Mouse (Mus musculus): ENCODE measurements around the gene Cuedc2.

The Cuedc2 gene

GRCm38 (mm10) chr19:46338331-46338936 is at the start of gene Cuedc2:
Gene Cuedc2 (minus strand): TSS chr19:46338702.
- DNase-seq, result peak; percentile 94

GRCm38 (mm10) chr19:46382275-46382674 is 43.8 kb upstream of the Cuedc2 start:
- no peak for DNase-seq

GRCm38 (mm10) chr19:46375891-46376290 is 37.4 kb upstream of the Cuedc2 start:
- DNase-seq, result no peak

- DNase-seq, result no peak
Measured at GRCm38 (mm10) chr19:46375489-46375888, 37.0 kb upstream of the Cuedc2 start.

- no peak for DNase-seq
Measured at GRCm38 (mm10) chr19:46374477-46375088, 36.1 kb upstream of the Cuedc2 start.

GRCm38 (mm10) chr19:46369204-46369603 is 30.7 kb upstream of the Cuedc2 start:
- peak; percentile 50 for DNase-seq

GRCm38 (mm10) chr19:46367798-46368590 is 29.5 kb upstream of the Cuedc2 start:
- no peak for DNase-seq

- no peak for DNase-seq
Measured at GRCm38 (mm10) chr19:46363294-46364009, 24.9 kb upstream of the Cuedc2 start.

- DNase-seq, result no peak
Measured at GRCm38 (mm10) chr19:46362104-46362503, 23.6 kb upstream of the Cuedc2 start.

GRCm38 (mm10) chr19:46358381-46358780 is 19.9 kb upstream of the Cuedc2 start:
- no peak for DNase-seq

- peak; percentile 41 for DNase-seq
Measured at GRCm38 (mm10) chr19:46357344-46358280, 19.1 kb upstream of the Cuedc2 start.

GRCm38 (mm10) chr19:46356701-46357138 is 18.2 kb upstream of the Cuedc2 start:
- peak; percentile 89 for DNase-seq

- DNase-seq, result no peak
Measured at GRCm38 (mm10) chr19:46350168-46350932, 11.8 kb upstream of the Cuedc2 start, which contains the start of gene 2310034G01Rik. Gene 2310034G01Rik (minus strand): TSS chr19:46350302.

- DNase-seq, result no peak
Measured at GRCm38 (mm10) chr19:46349550-46349949, 11.0 kb upstream of the Cuedc2 start.

- DNase-seq, result peak; percentile 59
Measured at GRCm38 (mm10) chr19:46348761-46349458, 10.4 kb upstream of the Cuedc2 start.

GRCm38 (mm10) chr19:46347936-46348668 is 9.6 kb upstream of the Cuedc2 start:
- DNase-seq, result no peak

GRCm38 (mm10) chr19:46347146-46347545 is 8.6 kb upstream of the Cuedc2 start:
- no peak for DNase-seq

GRCm38 (mm10) chr19:46344710-46345419 is 6.4 kb upstream of the Cuedc2 start:
- no peak for DNase-seq
